Mouse (Mus musculus): Measurements from ENCODE around the gene Wnt6.

Gene Wnt6

GRCm38 (mm10) chr1:74824518-74825302, 53.0 kb downstream of the Wnt6 start:
- in situ Hi-C loops (cut with MboI; ENCODE audit: low pct_unique_long_range_greater_than_20kb in 1 of 2, low sequenced_read_pairs in 2 of 2, unreplicated experiment in 1 of 2): no loop called here

GRCm38 (mm10) chr1:74830061-74830460, 58.4 kb downstream of the Wnt6 start:
- in situ Hi-C loops (cut with MboI; ENCODE audit: low pct_unique_long_range_greater_than_20kb in 1 of 2, low sequenced_read_pairs in 2 of 2, unreplicated experiment in 1 of 2): no loop called here

DNA sequence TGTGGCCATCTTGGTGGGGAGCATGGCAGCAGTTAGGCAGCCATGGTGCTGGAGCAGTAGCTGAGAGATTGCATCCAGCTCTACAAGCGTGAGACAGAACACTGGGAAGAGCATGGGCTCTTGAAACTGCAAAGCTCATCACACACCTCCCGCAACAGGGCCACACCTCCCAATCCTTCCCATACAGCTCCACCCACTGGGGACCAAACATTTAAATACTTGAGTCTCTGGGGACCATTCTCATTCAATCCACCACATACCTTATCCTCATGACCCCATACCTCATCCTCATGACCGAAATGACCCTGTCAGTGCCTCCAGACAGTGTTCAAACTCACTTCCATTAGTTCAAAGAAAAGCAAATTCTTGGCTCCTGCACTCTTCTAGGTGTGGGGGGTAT, 61.6 kb downstream of the Wnt6 start:
- in situ Hi-C loops (cut with MboI; ENCODE audit: low pct_unique_long_range_greater_than_20kb in 1 of 2, low sequenced_read_pairs in 2 of 2, unreplicated experiment in 1 of 2): no loop called here

All from mouse embryonic stem cell (cell line).